Mouse (Mus musculus) adrenal gland, postnatal 36 days (tissue): ENCODE data around the gene Nt5m. TPM values are rescaled to one million over a fixed set of nuclear protein-coding genes. Genes with fewer than 3 reads are reported as not detected.
A peak's percentile ranks its signal among the peaks of the same experiment; 100 is the strongest.

Source experiments
- DNase-seq, 2 experiments: peaks; one replicate each; pipeline ENCODE4 v3.0.0; 2021; ENCODE audit warnings: mixed read lengths in 1 of 2
- total RNA-seq, 2 experiments: library from RNA; stranded (reverse); gene quantifications; 2 replicates each; pipeline ENCODE4 v1.2.3; 2021

The Nt5m gene
- total RNA-seq, 2 experiments from 2014 or later = 24.4 to 29.7 TPM

- peak; percentile 96 to 97 for DNase-seq
These were observed 346 bp downstream of the Nt5m start, which contains the start of gene Cops3 for GRCm38 (mm10) chr11:59839459-59840126. Gene Cops3, minus strand, starts transcription at chr11:59839838.

DNA sequence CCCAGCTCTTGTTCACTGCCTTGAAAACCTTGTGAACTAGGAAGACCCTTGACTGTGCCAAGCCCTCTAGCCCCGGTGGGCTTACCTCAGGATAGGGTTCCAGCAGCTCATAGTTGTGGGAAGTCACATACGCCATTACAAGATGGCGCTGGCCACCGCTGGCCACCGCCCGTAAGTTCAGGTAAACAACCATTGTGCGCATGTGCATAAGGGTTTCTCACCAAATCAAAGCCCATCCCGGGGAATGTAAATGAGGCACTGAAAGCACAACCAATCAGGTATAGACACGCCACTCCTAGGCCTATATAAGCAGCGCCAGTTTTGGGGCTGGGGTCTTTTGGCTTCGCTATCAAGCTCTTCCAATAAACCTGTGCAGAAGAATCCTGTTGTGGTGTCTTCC is 7.1 kb downstream of the Nt5m start:
- DNase-seq = no peak

- peak; percentile 39 to 61 for DNase-seq
These were observed 7.9 kb downstream of the Nt5m start for GRCm38 (mm10) chr11:59847131-59847530.

DNA sequence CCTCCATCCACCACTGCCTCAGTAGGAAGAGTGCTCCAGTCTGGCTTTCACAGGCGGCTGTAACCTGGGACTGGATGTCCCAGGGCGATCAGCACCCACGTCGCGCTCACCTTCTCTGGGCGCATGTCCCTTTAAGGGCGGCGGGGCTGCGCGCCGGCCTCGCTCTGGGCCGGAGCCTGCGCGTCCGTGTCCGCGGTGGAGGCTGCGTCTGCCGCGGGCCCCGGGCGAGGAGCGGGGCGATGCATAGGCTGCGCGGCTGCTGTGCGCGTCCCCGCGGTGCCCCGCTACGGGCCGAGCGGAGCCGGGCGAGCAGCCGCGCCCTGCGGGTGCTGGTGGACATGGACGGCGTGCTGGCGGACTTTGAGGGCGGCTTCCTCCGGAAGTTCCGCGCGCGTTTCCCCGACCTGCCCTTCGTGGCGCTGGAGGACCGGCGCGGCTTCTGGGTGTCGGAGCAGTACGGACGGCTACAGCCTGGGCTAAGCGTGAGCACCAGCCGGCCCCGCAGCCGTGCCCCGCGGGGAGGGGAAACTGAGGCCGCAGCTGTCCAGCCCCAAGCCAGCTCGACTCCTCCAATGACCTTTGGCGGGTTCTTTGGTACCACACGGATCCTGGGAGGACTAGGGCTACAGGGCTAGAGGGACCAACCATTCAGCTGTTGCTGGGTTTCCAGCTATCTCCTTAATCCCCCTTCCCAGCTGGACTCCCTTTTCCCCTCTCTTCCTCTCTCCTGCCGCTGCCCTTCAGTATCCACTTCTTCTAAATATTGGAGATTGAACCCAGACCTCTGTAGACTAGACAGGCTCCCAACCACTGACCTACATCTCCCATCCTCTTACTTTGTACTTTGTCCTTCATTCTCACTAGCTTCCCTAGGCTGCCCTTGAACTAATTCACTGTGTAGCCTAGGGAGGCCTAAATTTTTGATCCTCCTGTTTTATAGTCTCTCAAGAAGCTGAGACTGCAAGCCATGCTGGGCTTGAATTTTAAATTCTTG is 8.9 kb downstream of the Nt5m start:
- DNase-seq = peak; percentile 87 to 88

GRCm38 (mm10) chr11:59852865-59853264 is 13.6 kb downstream of the Nt5m start:
- DNase-seq = no peak

DNA sequence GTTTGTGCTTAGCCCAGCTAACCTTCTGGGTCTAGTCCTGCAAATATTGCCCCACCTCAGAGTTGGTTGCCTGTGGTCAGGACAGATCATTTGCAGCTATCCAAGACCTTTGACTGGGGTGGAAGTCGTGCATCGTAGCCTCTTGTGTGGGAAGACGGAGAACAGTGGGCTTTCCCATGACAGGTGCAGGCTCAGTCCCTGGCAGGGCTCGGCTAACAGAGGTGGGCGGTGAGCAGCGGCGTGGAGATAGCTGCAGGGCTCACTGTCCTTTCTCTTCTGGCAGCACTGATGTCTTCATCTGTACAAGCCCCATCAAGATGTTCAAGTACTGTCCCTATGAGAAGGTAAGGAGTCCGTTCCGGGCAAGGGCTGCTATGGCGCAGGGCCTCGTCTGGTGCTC is 21.2 kb downstream of the Nt5m start:
- DNase-seq = no peak

- DNase-seq = no peak
These were observed 25.1 kb downstream of the Nt5m start for GRCm38 (mm10) chr11:59864316-59864715.

- DNase-seq = no peak
These were observed 32.9 kb downstream of the Nt5m start for GRCm38 (mm10) chr11:59872124-59872523.

- DNase-seq = peak; percentile 78 to 85
These were observed 40.8 kb downstream of the Nt5m start for GRCm38 (mm10) chr11:59880031-59880430.

DNA sequence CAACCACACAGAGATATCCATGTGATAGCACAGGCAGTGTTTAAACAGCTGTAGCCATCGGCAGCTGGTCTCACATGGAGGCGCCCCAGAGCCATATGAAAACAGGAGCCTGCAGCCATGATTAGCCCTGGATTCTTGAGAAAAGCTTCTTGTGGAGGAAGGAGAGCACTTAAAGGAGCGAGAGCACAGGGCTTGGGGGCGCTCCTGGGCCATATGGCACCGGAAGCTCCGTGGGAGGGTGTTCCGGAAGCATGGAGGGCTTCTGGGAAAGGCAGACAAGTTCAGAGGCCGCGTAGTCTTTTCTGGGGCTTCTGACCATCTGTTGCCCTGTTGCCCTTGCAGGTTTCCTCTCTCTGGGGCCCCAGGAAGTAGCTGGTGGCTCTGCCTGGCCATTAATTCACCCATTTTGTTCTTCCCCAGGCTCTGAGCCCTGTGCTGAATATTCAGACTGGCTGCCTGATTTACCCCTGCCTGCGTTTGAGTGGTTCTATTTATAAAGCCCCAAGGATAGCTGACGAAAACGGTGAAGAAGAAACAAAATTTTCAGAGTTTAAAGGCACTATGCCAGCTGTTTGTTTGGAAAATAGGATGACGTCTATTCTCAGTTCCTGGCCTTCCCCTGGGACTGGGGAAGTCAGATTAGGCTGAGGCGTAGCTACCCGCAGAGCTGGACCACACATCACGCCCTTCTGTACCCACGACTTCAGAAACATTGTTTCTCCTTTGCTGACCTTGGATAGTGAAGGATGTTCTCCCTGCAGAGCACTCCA is 46.2 kb downstream of the Nt5m start:
- peak; percentile 52 to 60 for DNase-seq

DNA sequence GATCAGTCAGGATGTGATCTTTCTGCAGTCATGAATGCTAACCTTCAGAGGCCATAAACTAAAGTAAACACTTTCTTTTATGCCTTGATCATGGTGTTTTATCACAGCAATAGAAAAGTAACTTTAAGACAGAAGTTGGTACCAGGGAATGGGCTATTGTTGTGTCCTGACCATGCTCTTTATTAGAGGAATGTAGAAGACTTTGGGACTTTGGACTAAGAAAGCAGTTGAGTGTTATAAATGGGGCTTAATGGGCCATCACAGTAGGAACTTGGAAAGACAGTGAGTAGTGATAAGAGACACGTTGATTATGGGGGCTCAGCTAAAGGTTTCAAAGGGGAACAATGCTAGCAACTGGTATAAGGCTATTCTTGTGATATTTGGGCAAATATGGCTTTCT is 47.7 kb downstream of the Nt5m start:
- DNase-seq = no peak

- peak in 1 of 2 experiments; percentile 38 for DNase-seq
These were observed 48.9 kb downstream of the Nt5m start for GRCm38 (mm10) chr11:59888151-59888550.

DNA sequence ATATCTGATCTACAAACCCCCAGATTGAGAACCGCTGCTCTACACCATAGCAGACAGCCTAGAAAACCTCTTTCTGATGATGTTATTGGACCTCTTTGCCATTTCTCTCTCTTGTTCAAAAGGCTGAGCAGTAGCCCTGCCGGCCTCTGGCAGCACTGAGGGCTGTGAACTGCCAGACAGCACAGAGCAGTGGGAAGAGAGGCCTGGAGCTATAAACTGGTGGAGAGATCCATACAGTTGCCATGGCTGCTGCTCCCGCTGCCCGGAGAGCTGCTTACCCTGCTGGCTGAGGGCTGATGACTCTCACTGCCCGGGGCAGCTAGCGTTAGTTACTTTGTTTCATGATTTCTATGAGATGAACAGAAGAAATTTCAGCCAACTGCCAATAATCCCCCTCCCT is 52.6 kb downstream of the Nt5m start:
- DNase-seq = no peak

GRCm38 (mm10) chr11:59893153-59893788 is 54.0 kb downstream of the Nt5m start:
- no peak for DNase-seq

- DNase-seq = no peak
These were observed 55.7 kb downstream of the Nt5m start for GRCm38 (mm10) chr11:59894916-59895315.

GRCm38 (mm10) chr11:59895316-59895715 is 56.1 kb downstream of the Nt5m start:
- DNase-seq = no peak

DNA sequence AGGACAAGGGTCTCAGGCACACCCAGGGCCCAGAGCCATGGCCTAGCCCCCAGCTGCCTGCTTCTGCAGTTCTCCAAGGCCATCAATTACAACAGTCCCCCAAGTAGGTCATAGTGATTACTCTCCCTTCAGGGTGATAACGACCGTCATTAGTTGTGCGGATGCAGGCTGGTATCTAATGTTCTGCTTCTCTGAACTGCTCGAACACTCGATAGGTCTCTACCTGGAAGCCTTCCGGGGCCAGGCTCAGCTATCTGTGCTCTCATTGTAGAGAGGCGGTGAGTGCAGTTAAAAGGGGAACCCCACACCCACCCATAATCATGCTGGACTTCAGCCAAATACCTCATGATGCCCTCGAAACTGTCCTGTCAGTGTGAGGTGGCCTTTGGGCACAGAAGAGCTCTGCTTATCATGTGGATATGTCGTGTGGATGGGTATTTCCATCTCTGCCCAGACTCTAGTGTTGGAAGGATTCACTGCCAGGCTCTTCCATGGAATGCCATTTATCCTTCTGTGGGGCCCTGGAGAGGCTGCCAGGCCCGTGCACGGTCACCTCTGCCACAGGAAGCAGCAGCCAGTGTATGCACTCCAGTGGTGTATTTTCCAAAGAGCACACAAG is 58.8 kb downstream of the Nt5m start:
- DNase-seq = no peak

- peak; percentile 53 to 64 for DNase-seq
These were observed 60.8 kb downstream of the Nt5m start for GRCm38 (mm10) chr11:59899711-59900685.

DNA sequence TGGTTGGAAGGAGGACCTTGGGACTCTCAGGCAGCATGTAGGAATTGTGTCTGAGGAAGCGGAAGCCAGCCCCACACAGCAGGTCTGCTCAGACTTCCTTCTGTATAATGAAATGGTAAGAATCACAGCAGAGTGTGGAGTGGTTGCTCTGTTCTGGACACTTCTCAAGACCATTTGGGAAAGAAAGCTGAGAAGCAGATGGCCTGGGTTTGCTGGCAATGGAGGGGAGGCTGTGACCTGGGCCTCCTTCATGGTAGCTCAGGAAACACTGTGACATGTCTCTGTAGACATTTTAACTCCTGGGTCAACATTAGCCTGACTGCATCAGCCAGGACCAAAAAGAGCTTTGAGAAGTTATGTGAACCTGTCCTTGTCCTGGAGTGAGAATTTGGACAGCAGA is 61.7 kb downstream of the Nt5m start:
- DNase-seq = no peak
